ENCODE assay signal across 9 mouse cellular contexts in genomic region chr4:103178635-103179318, GRCm38 (mm10). TPM values are rescaled to one million over a fixed set of nuclear protein-coding genes. Genes with fewer than 3 reads are reported as not detected.
A peak's percentile ranks its signal among the peaks of the same experiment; 100 is the strongest.
DNase-seq lines count a peak whose midpoint lies in the region; ATAC-seq and TF ChIP-seq lines count a peak whose summit lies in the region.
"Had no signal": no experiment of that assay in that cellular context is flagged by ENCODE, and none has a peak within 500 bp of the region (broad histone marks: within the 10 kb centered on the region; RNA-seq: fewer than 3 reads in every experiment).

No protein-coding gene starts in this region.

- H3K36me3 ChIP-seq in forebrain, embryonic 16.5 days (ENCODE audit: control insufficient read depth, insufficient read depth), result peaks cover 4% of the 10 kb centered on the region

- no peak overlapping the region for H3K4me2 ChIP-seq in forebrain, embryonic 16.5 days (ENCODE audit: low read length)
- H3K4me2 ChIP-seq: neural tube, embryonic 12.5 days had no signal

- H3K4me3 ChIP-seq in layer of hippocampus, adult 2 months, result no peak overlapping the region
- H3K4me3 ChIP-seq in forebrain, embryonic 16.5 days (replicated peaks; ENCODE audit: low read length), result no peak overlapping the region
- H3K4me3 ChIP-seq: neural tube, embryonic 12.5 days had no signal

- H3K4me1 ChIP-seq in forebrain, embryonic 16.5 days (replicated peaks; ENCODE audit: control insufficient read depth, insufficient read depth, low read length), result peaks cover 14% of the 10 kb centered on the region

- H3K9ac ChIP-seq in forebrain, embryonic 16.5 days (replicated peaks; ENCODE audit: low read depth, low read length), result no peak overlapping the region
- H3K9ac ChIP-seq: neural tube, embryonic 12.5 days had no signal

- TF ChIP-seq CTCF in layer of hippocampus, adult 2 months (conservative IDR thresholded peaks at IDR 0.05), result no peak

- peak; percentile 16 to 49 for DNase-seq in layer of hippocampus, adult 18-20 months (ENCODE audit: low spot score in 2 of 2)
- no peak for DNase-seq in layer of hippocampus, postnatal 25 days (ENCODE audit: extremely low spot score in 1 of 2, low spot score in 1 of 2)
- peak; percentile 44 for DNase-seq in heart, adult 8-10 months (ENCODE audit: low spot score)
- DNase-seq in layer of hippocampus, adult 2 months (ENCODE audit: low spot score in 2 of 2), result peak; percentile 25 to 44
- DNase-seq in right cerebral cortex, postnatal 10 days (ENCODE audit: low spot score in 2 of 2), result peak; percentile 45 to 51
- DNase-seq in spleen, postnatal 14 days (ENCODE audit: low spot score in 2 of 2), result no peak
- no peak for DNase-seq in T-cell, adult 2 months (ENCODE audit: low spot score)

- H3K27ac ChIP-seq in layer of hippocampus, adult 2 months, result peak overlapping the region; percentile 71
- no peak overlapping the region for H3K27ac ChIP-seq in forebrain, embryonic 16.5 days (ENCODE audit: low read length)
- H3K27ac ChIP-seq: neural tube, embryonic 12.5 days had no signal

- no peak for ATAC-seq in forebrain, embryonic 16.5 days

- no peaks in the 10 kb centered on the region for H3K9me3 ChIP-seq in forebrain, embryonic 16.5 days (ENCODE audit: control insufficient read depth, low read length)
- H3K9me3 ChIP-seq: neural tube, embryonic 12.5 days had no signal

- H3K27me3 ChIP-seq in forebrain, embryonic 16.5 days (replicated peaks; ENCODE audit: control insufficient read depth, insufficient read depth, low read length), result no peaks in the 10 kb centered on the region
- H3K27me3 ChIP-seq: neural tube, embryonic 12.5 days had no signal

- 84% methylated on average over 7 of the region's 7 CpGs for WGBS in forebrain, embryonic 16.5 days

RNA-seq across cellular contexts. Expression of gene Slc35d1, which starts 36.2 kb away (rescaled TPM):
- 10 to 100 TPM; 12.6 to 15.1 TPM for total RNA-seq in layer of hippocampus, adult 18-20 months (2021)
- 10 to 100 TPM; 10.2 to 12.8 TPM for total RNA-seq in layer of hippocampus, postnatal 25 days (2021)
- 1 to 10 TPM; 6.6 to 9.8 (median 8.6) TPM for total RNA-seq in heart, adult 8-10 months (2022)
- total RNA-seq in layer of hippocampus, adult 2 months (2021), result 10 to 100 TPM; 11.4 to 12.2 TPM
- 3.7 and 5.8 TPM in 2 replicates for polyA plus RNA-seq in forebrain, embryonic 16.5 days (2015; fragmentation: Nextera tagmentation; extraction: Ambion mirVana)

Comparison
In these comparisons a context has a peak if more than half of its experiments do, and no peak if none do; other contexts are left out.
1. DNase-seq: peak in layer of hippocampus, adult 18-20 months (2 of 2), heart, adult 8-10 months (single experiment), layer of hippocampus, adult 2 months (2 of 2) and right cerebral cortex, postnatal 10 days (2 of 2); none in layer of hippocampus, postnatal 25 days (0 of 2), spleen, postnatal 14 days (0 of 2) and T-cell, adult 2 months (single experiment).